Mouse (Mus musculus): ENCODE data around the gene Dqx1. TPM values are rescaled to one million over a fixed set of nuclear protein-coding genes. Genes with fewer than 3 reads are reported as not detected.

The Dqx1 gene
- total and polyA plus RNA-seq, 2 experiments from 2014 or later = 0.11 to 0.30 TPM

DNA sequence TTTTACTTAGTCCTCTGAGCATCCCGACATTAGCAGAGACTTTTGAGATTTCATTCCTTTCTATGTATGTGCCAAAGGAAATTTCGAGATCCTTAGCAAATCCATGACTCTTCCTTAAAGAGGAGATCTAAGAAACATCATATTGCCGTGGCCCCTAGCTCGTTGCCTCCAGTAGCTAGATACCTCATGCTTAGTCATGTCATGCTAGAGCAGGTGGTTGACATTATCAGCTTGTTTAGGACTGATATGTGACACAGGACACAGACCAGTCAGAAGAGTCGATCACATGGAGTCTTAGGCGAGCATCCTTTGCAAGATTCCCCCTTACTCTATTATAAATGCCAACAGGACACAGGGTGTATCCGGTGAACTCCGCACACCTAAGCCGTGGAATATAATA is 34.6 kb upstream of the Dqx1 start:
- ATAC-seq (ENCODE audit: low FRiP score) (no peak), DNase-seq (ENCODE audit: low spot score) (no peak)
- no peaks in the 10 kb centered on the region for H3K27me3 ChIP-seq (ENCODE audit: insufficient read depth, low read length)
- H3K9ac ChIP-seq (replicated peaks; ENCODE audit: low read length, poor library complexity, severe bottlenecking) = no peak overlapping the region
- no peak for TF ChIP-seq CTCF (IDR thresholded peaks at IDR 0.05)
- WGBS = 87% methylated on average over 9 of the region's 9 CpGs
- H3K4me2 ChIP-seq (ENCODE audit: low read depth, low read length, poor library complexity, severe bottlenecking) = no peak overlapping the region
- no peak overlapping the region for H3K4me3 ChIP-seq (ENCODE audit: low read depth, low read length)
- H3K36me3 ChIP-seq (ENCODE audit: insufficient read depth, low read length) = no peaks in the 10 kb centered on the region
- H3K27ac ChIP-seq (ENCODE audit: low read depth, low read length) = no peak overlapping the region
- H3K4me1 ChIP-seq (ENCODE audit: insufficient read depth, low read length) = no peaks in the 10 kb centered on the region
- no peaks in the 10 kb centered on the region for H3K9me3 ChIP-seq (ENCODE audit: low read length)

DNA sequence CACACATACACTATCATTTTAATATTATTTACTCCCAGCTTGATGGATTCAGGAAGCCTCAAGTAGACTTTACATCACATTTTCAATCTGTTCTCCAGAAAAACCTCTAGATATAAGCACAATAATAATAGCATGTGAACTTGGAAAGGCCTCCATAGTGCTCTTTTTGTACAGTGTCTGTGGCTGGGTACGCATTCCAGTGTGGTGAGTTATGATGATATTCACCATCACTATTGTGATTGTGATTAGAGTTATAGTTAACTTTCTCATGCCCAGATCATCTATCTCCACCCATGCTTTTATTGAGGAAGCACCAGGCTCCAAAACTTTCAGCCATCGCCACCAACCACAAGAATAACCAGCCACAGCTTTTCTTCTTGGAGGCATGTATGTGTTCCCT is 33.9 kb upstream of the Dqx1 start:
- 97% methylated on average over 2 of the region's 2 CpGs for WGBS
- TF ChIP-seq CTCF (IDR thresholded peaks at IDR 0.05) = no peak
- H3K27me3 ChIP-seq (ENCODE audit: insufficient read depth, low read length) = no peaks in the 10 kb centered on the region
- ATAC-seq (ENCODE audit: low FRiP score) (no peak), DNase-seq (ENCODE audit: low spot score) (no peak)
- H3K4me1 ChIP-seq (ENCODE audit: insufficient read depth, low read length) = no peaks in the 10 kb centered on the region
- no peaks in the 10 kb centered on the region for H3K9me3 ChIP-seq (ENCODE audit: low read length)
- H3K36me3 ChIP-seq (ENCODE audit: insufficient read depth, low read length) = no peaks in the 10 kb centered on the region
- no peak overlapping the region for H3K4me2 ChIP-seq (ENCODE audit: low read depth, low read length, poor library complexity, severe bottlenecking)
- no peak overlapping the region for H3K4me3 ChIP-seq (ENCODE audit: low read depth, low read length)
- H3K9ac ChIP-seq (replicated peaks; ENCODE audit: low read length, poor library complexity, severe bottlenecking) = no peak overlapping the region
- no peak overlapping the region for H3K27ac ChIP-seq (ENCODE audit: low read depth, low read length)

- Histone ChIP-seq H3K27me3 (ENCODE audit: insufficient read depth, low read length) (no peaks in the 10 kb centered on the region), H3K9me3 (ENCODE audit: low read length) (no peaks in the 10 kb centered on the region)
Measured at GRCm38 (mm10) chr6:83024421-83024820, 33.2 kb upstream of the Dqx1 start.

DNA sequence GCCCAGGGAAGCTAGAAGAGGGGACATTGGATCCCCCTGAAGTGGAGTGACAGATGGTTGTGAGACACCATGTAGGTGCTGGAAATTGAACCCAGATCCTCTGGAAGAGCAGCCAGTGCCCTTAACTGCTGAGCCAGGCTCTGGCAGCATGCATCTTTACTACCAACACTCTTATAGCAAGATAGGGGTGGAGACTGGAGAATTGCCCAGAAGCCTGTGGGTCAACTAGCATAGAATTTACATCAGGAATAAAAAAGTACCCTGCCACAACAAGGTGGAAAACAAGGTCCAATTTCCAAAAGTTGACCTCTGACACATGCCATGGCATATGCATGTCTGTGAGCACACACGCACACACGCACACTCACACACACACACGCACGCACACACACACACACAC is 32.4 kb upstream of the Dqx1 start:
- DNase-seq (ENCODE audit: low spot score) = no peak
- no peak overlapping the region for H3K9ac ChIP-seq (replicated peaks; ENCODE audit: low read length, poor library complexity, severe bottlenecking)
- H3K4me1 ChIP-seq (ENCODE audit: insufficient read depth, low read length) = no peaks in the 10 kb centered on the region
- no peak overlapping the region for H3K4me3 ChIP-seq (ENCODE audit: low read depth, low read length)
- H3K27ac ChIP-seq (ENCODE audit: low read depth, low read length) = no peak overlapping the region
- H3K9me3 ChIP-seq (ENCODE audit: low read length) = no peaks in the 10 kb centered on the region
- no peak for ATAC-seq (ENCODE audit: low FRiP score)
- 99% methylated on average over 4 of the region's 4 CpGs for WGBS
- H3K4me2 ChIP-seq (ENCODE audit: low read depth, low read length, poor library complexity, severe bottlenecking) = no peak overlapping the region
- TF ChIP-seq CTCF (IDR thresholded peaks at IDR 0.05) = no peak
- H3K36me3 ChIP-seq (ENCODE audit: insufficient read depth, low read length) = no peaks in the 10 kb centered on the region
- no peaks in the 10 kb centered on the region for H3K27me3 ChIP-seq (ENCODE audit: insufficient read depth, low read length)

More at GRCm38 (mm10) chr6:83024421-83024820, 33.2 kb upstream of the Dqx1 start:
- WGBS = 73% methylated on average over 4 of the region's 4 CpGs
- no peaks in the 10 kb centered on the region for H3K36me3 ChIP-seq (ENCODE audit: insufficient read depth, low read length)
- no peak for TF ChIP-seq CTCF (IDR thresholded peaks at IDR 0.05)
- H3K4me2 ChIP-seq (ENCODE audit: low read depth, low read length, poor library complexity, severe bottlenecking) = no peak overlapping the region
- no peak overlapping the region for H3K4me3 ChIP-seq (ENCODE audit: low read depth, low read length)
- H3K27ac ChIP-seq (ENCODE audit: low read depth, low read length) = no peak overlapping the region
- no peaks in the 10 kb centered on the region for H3K4me1 ChIP-seq (ENCODE audit: insufficient read depth, low read length)
- ATAC-seq (ENCODE audit: low FRiP score) (no peak), DNase-seq (ENCODE audit: low spot score) (no peak)
- no peak overlapping the region for H3K9ac ChIP-seq (replicated peaks; ENCODE audit: low read length, poor library complexity, severe bottlenecking)

DNA sequence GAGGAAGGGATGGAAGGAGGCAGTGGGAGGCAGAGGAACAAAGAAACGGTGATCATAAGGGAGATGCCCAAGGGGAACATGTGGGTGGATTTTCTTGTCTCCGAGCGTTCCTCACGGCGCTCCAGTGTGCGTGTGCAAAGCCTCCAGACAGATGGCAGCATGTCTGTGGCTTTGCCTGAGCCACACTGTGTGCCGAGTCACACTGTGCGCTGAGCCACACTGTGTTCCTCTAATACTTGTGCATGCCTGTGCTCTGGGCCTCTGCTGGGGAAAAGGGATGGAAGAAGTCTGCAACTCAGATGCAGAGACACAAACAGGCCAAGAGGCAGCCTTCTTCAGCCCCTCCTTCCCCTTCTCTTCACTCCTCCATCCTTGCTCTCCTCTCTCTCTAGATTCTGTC is 30.4 kb upstream of the Dqx1 start:
- WGBS = 67% methylated on average over 8 of the region's 8 CpGs
- no peak for TF ChIP-seq CTCF (IDR thresholded peaks at IDR 0.05)
- H3K9me3 ChIP-seq (ENCODE audit: low read length) = no peaks in the 10 kb centered on the region
- H3K4me2 ChIP-seq (ENCODE audit: low read depth, low read length, poor library complexity, severe bottlenecking) = no peak overlapping the region
- ATAC-seq (ENCODE audit: low FRiP score) (no peak), DNase-seq (ENCODE audit: low spot score) (no peak)
- H3K36me3 ChIP-seq (ENCODE audit: insufficient read depth, low read length) = no peaks in the 10 kb centered on the region
- H3K4me3 ChIP-seq (ENCODE audit: low read depth, low read length) = no peak overlapping the region
- H3K27me3 ChIP-seq (ENCODE audit: insufficient read depth, low read length) = peaks cover 16% of the 10 kb centered on the region
- H3K4me1 ChIP-seq (ENCODE audit: insufficient read depth, low read length) = no peaks in the 10 kb centered on the region
- no peak overlapping the region for H3K9ac ChIP-seq (replicated peaks; ENCODE audit: low read length, poor library complexity, severe bottlenecking)
- H3K27ac ChIP-seq (ENCODE audit: low read depth, low read length) = no peak overlapping the region

- H3K27me3 ChIP-seq (ENCODE audit: insufficient read depth, low read length) = peaks cover 18% of the 10 kb centered on the region
- H3K4me2 ChIP-seq (ENCODE audit: low read depth, low read length, poor library complexity, severe bottlenecking) = no peak overlapping the region
- no peaks in the 10 kb centered on the region for H3K4me1 ChIP-seq (ENCODE audit: insufficient read depth, low read length)
- no peak for TF ChIP-seq CTCF (IDR thresholded peaks at IDR 0.05)
- H3K27ac ChIP-seq (ENCODE audit: low read depth, low read length) = no peak overlapping the region
- 75% methylated on average over 7 of the region's 9 CpGs for WGBS
- no peaks in the 10 kb centered on the region for H3K36me3 ChIP-seq (ENCODE audit: insufficient read depth, low read length)
- no peak overlapping the region for H3K4me3 ChIP-seq (ENCODE audit: low read depth, low read length)
- DNase-seq (ENCODE audit: low spot score) = no peak
- H3K9ac ChIP-seq (replicated peaks; ENCODE audit: low read length, poor library complexity, severe bottlenecking) = no peak overlapping the region
- H3K9me3 ChIP-seq (ENCODE audit: low read length) = no peaks in the 10 kb centered on the region
- ATAC-seq (ENCODE audit: low FRiP score) = no peak
Measured at GRCm38 (mm10) chr6:83027706-83028105, 29.9 kb upstream of the Dqx1 start.
